Mouse (Mus musculus) embryonic facial prominence, embryonic 15.5 days (tissue): Measurements from ENCODE around the gene Exosc6. TPM values are rescaled to one million over a fixed set of nuclear protein-coding genes. Genes with fewer than 3 reads are reported as not detected.
A peak's percentile ranks its signal among the peaks of the same experiment; 100 is the strongest.
"Not testable (repeated sequence)": the region's sequence is repeated elsewhere in the genome, so short reads cannot be mapped to it uniquely, and the experiment has no call there.

Experiments used
- ATAC-seq: fragments of 200-750 bp; cut with Nextera tagmentation; 2 replicates; pipeline ENCODE4 v1.8.0; 2017; ENCODE audit warnings: low read depth, moderate TSS enrichment; ENCODE audit not compliant: insufficient number of reproducible peaks, low FRiP score, low TSS enrichment
- H3K27ac ChIP-seq: fragments of 300-500 bp; sonication (generic); replicated peaks from 2 replicates; pipeline ENCODE4 v1.5.1; 2015; ENCODE audit warnings: mild to moderate bottlenecking, inconsistent platforms
- H3K27me3 ChIP-seq: fragments of 300-500 bp; sonication (generic); 2 replicates; pipeline ENCODE4 v1.6.1; 2015; ENCODE audit warnings: inconsistent platforms
- H3K36me3 ChIP-seq: fragments of 300-500 bp; sonication (generic); 2 replicates; pipeline ENCODE4 v1.6.1; 2015; ENCODE audit warnings: mild to moderate bottlenecking, inconsistent platforms
- H3K4me1 ChIP-seq: fragments of 300-500 bp; sonication (generic); 2 replicates; pipeline ENCODE4 v1.6.1; 2015; ENCODE audit warnings: inconsistent platforms
- H3K4me2 ChIP-seq: fragments of 300-500 bp; sonication (generic); replicated peaks from 2 replicates; pipeline ENCODE4 v1.6.1; 2015; ENCODE audit warnings: mild to moderate bottlenecking, inconsistent platforms
- H3K4me3 ChIP-seq: fragments of 300-500 bp; sonication (generic); replicated peaks from 2 replicates; pipeline ENCODE4 v1.5.1; 2015; ENCODE audit warnings: mild to moderate bottlenecking, inconsistent platforms
- H3K9ac ChIP-seq: fragments of 300-500 bp; sonication (generic); 2 replicates; pipeline ENCODE4 v1.6.1; 2015; ENCODE audit warnings: inconsistent platforms
- H3K9me3 ChIP-seq: fragments of 300-500 bp; sonication (generic); replicated peaks from 2 replicates; pipeline ENCODE4 v1.6.1; 2016; ENCODE audit warnings: inconsistent platforms
- WGBS: fragments of 180-500 bp; shearing (Covaris S2); methylation state at CpG from one replicate; pipeline ENCODE4 v1.1.7; 2015; 5-methylcytosine and 5-hydroxymethylcytosine counted together
- polyA plus RNA-seq: library from polyadenylated mRNA; unstranded; fragments of >200 nt; fragmentation: Nextera tagmentation; extraction: Ambion mirVana; gene quantifications from 2 replicates; pipeline ENCODE4 v1.2.1, GENCODE M21; 2015

Exosc6 gene
- 16.4 and 17.3 TPM in 2 replicates for polyA plus RNA-seq

DNA sequence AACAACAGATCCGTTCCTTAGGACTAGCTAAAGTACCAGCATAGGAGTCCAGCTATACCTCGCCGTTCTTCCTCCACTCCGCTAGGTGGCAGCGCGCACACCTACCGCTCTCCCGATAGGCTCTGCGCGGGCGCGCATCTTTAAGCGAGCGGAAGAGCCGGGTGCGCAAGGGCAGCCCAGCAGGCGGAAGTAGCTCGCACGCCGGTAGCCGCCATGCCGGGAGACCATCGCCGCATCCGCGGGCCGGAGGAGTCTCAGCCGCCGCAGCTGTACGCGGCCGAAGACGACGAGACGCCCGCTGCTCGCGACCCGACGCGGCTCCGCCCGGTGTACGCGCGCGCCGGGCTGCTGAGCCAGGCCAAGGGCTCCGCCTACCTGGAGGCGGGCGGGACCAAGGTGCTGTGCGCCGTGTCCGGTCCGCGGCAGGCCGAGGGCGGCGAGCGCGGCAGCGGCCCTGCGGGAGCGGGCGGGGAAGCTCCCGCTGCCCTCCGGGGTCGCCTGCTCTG lies at the start of gene Exosc6:
Gene Exosc6, plus strand, starts transcription at position 182 of the 506 bp plus-strand sequence.
- Histone ChIP-seq H3K27ac (peak within 1 kb of the TSS; percentile 84), H3K4me1 (peaks cover 21% of the 10 kb centered on the region), H3K36me3 (peaks cover 49% of the 10 kb centered on the region), H3K9ac (peak within 1 kb of the TSS; percentile 85), H3K27me3 (no peaks in the 10 kb centered on the region), H3K4me3 (peak within 1 kb of the TSS; percentile 97), H3K9me3 (no peaks in the 10 kb centered on the region), H3K4me2 (peak within 1 kb of the TSS; percentile 95)
- ATAC-seq = peak; percentile 91
- WGBS = under 1% methylated on average over 64 of the region's 68 CpGs

DNA sequence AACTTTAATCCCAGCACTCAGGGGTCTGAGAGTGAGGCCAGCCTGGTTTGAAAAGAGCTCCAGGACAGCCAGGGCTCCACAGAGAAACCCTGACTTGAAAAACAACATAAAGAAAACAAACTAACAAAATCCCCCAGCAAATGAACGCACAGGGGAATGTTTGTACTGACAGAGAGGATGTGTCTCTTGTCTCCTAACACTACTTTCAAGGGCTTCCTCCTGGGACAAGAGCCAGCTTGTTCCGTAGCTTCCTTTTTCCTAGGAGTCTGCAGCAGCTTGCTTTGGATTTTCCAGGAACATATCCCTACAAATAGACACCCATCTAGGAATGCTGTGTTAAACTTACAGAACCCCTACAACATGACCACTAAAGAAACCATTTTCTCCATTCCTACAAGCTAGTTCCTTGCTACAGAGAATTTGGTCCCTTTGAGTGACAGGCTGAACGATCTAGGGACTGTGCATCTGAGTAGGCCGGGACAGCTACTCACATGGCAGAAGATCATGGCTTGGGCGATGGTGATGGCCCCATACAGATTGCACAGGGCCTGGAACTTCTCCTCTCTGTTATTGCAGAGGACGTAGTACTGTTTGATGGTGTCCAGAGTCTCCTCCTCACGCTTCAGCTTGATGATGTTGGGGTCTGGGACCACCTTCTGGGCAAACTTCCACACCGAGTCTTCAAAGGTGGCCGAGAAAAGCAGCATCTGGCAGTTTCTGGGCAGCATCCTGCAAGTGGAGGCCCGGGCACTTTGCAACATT lies 45.7 kb upstream of the Exosc6 start:
- H3K4me2 ChIP-seq, H3K27ac ChIP-seq, H3K9me3 ChIP-seq, H3K4me1 ChIP-seq, H3K4me3 ChIP-seq, ATAC-seq, H3K27me3 ChIP-seq, H3K9ac ChIP-seq: not testable (repeated sequence)
- H3K36me3 ChIP-seq = peaks cover 40% of the 10 kb centered on the region
- WGBS = 91% methylated on average over 9 of the region's 10 CpGs

DNA sequence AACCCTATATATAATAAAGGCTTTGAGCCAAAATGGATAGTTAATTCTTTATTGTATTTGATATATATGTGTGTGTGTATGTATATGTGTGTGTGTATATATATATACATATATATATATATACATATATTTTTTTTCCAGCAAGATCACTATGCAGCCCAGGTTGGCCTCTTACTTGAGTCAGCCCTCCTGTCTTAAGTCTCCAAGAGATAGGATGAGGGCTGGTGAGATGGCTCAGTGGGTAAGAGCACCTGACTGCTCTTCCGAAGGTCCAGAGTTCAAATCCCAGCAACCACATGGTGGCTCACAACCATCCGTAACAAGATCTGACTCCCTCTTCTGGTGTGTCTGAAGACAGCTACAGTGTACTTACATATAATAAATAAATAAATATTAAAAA lies 29.5 kb upstream of the Exosc6 start:
- H3K27me3 ChIP-seq, H3K9ac ChIP-seq, H3K4me3 ChIP-seq, H3K27ac ChIP-seq, H3K4me1 ChIP-seq, ATAC-seq, H3K4me2 ChIP-seq, H3K36me3 ChIP-seq, H3K9me3 ChIP-seq: not testable (repeated sequence)
- 85% methylated on average over 2 of the region's 2 CpGs for WGBS

GRCm38 (mm10) chr8:111027391-111027937 lies 28.7 kb upstream of the Exosc6 start:
- Histone ChIP-seq H3K27me3 (no peaks in the 10 kb centered on the region), H3K4me2 (peak overlapping the region; percentile 83), H3K36me3 (no peaks in the 10 kb centered on the region), H3K9ac (peak overlapping the region; percentile 46), H3K27ac (peak overlapping the region; percentile 51; the same call in 1 of the 2 replicates), H3K9me3 (no peaks in the 10 kb centered on the region), H3K4me3 (peak overlapping the region; percentile 77), H3K4me1 (peaks cover 4% of the 10 kb centered on the region; the same call in 1 of the 2 replicates)
- WGBS = under 1% methylated on average over 31 of the region's 31 CpGs
- peak; percentile 82 for ATAC-seq

DNA sequence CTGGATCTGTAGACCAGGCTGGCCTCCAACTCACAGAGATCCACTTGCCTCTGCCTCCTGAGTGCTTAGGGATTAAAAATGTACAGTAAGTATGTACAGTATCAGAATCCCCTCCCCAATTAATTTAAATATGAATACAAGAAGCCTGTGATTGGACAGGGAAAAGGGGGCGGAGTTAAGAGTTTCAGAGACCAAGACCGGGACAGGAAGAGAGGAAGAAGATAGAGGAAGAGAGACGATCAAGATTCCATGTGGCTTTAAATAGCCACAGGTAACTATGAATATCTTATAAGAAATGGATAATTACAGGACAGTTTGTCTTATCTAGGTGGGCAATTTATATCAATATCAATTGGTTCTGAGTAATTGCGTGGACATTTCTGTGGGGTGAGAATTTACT lies 26.6 kb upstream of the Exosc6 start:
- Histone ChIP-seq H3K27me3 (no peaks in the 10 kb centered on the region), H3K4me3 (no peak overlapping the region), H3K4me1 (peaks cover 12% of the 10 kb centered on the region; the same call in 1 of the 2 replicates), H3K4me2 (no peak overlapping the region), H3K36me3 (no peaks in the 10 kb centered on the region), H3K9ac (no peak overlapping the region), H3K9me3 (no peaks in the 10 kb centered on the region), H3K27ac (no peak overlapping the region)
- WGBS = 51% methylated on average over 4 of the region's 4 CpGs
- ATAC-seq = no peak

GRCm38 (mm10) chr8:111030045-111030444 lies 26.1 kb upstream of the Exosc6 start:
- Histone ChIP-seq H3K9me3 (no peaks in the 10 kb centered on the region), H3K4me2 (no peak overlapping the region), H3K27me3 (no peaks in the 10 kb centered on the region), H3K4me1 (peaks cover 16% of the 10 kb centered on the region), H3K36me3 (no peaks in the 10 kb centered on the region), H3K4me3 (no peak overlapping the region), H3K27ac (no peak overlapping the region), H3K9ac (no peak overlapping the region)
- whole genome bisulfite sequencing = 83% methylated on average over 6 of the region's 6 CpGs
- no peak for ATAC-seq

DNA sequence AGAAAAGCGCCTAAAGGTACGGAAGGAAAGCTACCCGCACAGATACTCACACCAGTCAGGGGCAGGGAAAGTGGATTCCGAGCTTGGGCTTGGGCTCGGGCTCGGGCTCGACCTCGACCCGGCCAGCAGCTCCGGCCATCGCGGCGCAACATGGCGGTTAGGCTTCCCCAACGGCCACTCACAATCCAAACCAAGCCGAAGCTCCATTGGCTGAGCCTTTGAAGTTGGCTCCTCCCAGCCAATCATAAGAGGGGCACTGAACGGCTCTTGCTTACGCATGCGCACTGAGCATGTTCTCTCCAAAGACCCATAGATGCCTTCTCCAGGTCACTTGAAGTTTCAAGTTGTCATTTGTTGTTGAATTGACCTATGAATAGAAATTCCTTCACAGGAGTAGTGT lies 24.6 kb upstream of the Exosc6 start, which contains the start of gene Ddx19b:
Gene Ddx19b, minus strand, starts transcription at position 180 of the 400 bp plus-strand sequence.
- no peak for ATAC-seq
- Histone ChIP-seq H3K9me3 (no peaks in the 10 kb centered on the region), H3K27ac (no peak within 1 kb of the TSS), H3K27me3 (no peaks in the 10 kb centered on the region), H3K4me1 (peaks cover 25% of the 10 kb centered on the region), H3K4me3 (no peak within 1 kb of the TSS), H3K9ac (no peak within 1 kb of the TSS), H3K36me3 (0 out of 2 replicates have a peak, but pooled peaks cover under 1% of the 10 kb centered on the region), H3K4me2 (no peak within 1 kb of the TSS)
- WGBS = 93% methylated on average over 19 of the region's 19 CpGs

DNA sequence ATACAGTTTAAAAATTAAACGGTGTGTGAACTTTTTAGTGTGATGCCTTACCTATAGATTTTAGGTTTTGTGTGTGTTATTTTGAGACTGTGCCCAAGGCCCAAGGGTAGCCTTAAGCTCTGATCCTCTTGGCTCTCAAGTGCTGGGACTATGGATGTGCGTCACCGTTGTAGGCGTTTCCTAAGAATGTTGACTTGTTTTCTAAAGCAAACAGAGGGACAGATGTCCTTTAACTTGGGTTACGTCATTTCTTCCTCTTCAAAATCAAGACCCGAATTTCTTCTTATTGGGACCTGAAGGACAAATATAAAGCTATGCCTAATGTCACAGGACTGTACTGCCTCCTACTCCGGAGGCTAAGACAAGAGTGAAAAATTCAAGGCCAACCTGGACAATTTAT lies 23.2 kb upstream of the Exosc6 start, which contains the start of gene Aars:
Gene Aars, plus strand, starts transcription at position 229 of the 400 bp plus-strand sequence.
- H3K27me3 ChIP-seq = no peaks in the 10 kb centered on the region
- H3K27ac ChIP-seq = peak within 1 kb of the TSS; percentile 81
- H3K4me1 ChIP-seq = peaks cover 21% of the 10 kb centered on the region
- H3K4me2 ChIP-seq = peak within 1 kb of the TSS; percentile 68
- H3K9me3 ChIP-seq = no peaks in the 10 kb centered on the region
- peak within 1 kb of the TSS; percentile 58 for H3K9ac ChIP-seq
- peaks cover 7% of the 10 kb centered on the region; the same call in 1 of the 2 replicates for H3K36me3 ChIP-seq
- no peak for ATAC-seq
- 94% methylated on average over 7 of the region's 7 CpGs for WGBS
- H3K4me3 ChIP-seq = peak within 1 kb of the TSS; percentile 83

GRCm38 (mm10) chr8:111033482-111034215 lies 22.5 kb upstream of the Exosc6 start:
- no peaks in the 10 kb centered on the region for H3K27me3 ChIP-seq
- peak overlapping the region; percentile 81 for H3K27ac ChIP-seq
- peak overlapping the region; percentile 58 for H3K9ac ChIP-seq
- H3K4me1 ChIP-seq = peaks cover 21% of the 10 kb centered on the region
- peak overlapping the region; percentile 83 for H3K4me3 ChIP-seq
- H3K4me2 ChIP-seq = peak overlapping the region; percentile 68
- no peaks in the 10 kb centered on the region for H3K9me3 ChIP-seq
- peak; percentile 95 for ATAC-seq
- H3K36me3 ChIP-seq = peaks cover 7% of the 10 kb centered on the region; the same call in 1 of the 2 replicates
- WGBS = 5% methylated on average over 37 of the region's 37 CpGs

- Histone ChIP-seq H3K4me3 (peak overlapping the region; percentile 83), H3K9me3 (no peaks in the 10 kb centered on the region), H3K27ac (peak overlapping the region; percentile 81; the same call in 1 of the 2 replicates), H3K9ac (peak overlapping the region; percentile 58), H3K4me2 (peak overlapping the region; percentile 68), H3K4me1 (peaks cover 21% of the 10 kb centered on the region), H3K36me3 (peaks cover 13% of the 10 kb centered on the region), H3K27me3 (no peaks in the 10 kb centered on the region)
- 18% methylated on average over 12 of the region's 12 CpGs for WGBS
- ATAC-seq = peak; percentile 0; the same call in 1 of the 2 replicates
These were observed 21.9 kb upstream of the Exosc6 start for GRCm38 (mm10) chr8:111034276-111034675.

GRCm38 (mm10) chr8:111036591-111036990 lies 19.5 kb upstream of the Exosc6 start:
- H3K27me3 ChIP-seq = no peaks in the 10 kb centered on the region
- WGBS = 92% methylated on average over 15 of the region's 15 CpGs
- H3K36me3 ChIP-seq = peaks cover 32% of the 10 kb centered on the region
- ATAC-seq = no peak
- no peaks in the 10 kb centered on the region for H3K9me3 ChIP-seq
- H3K4me1 ChIP-seq = peaks cover 21% of the 10 kb centered on the region
- no peak overlapping the region for H3K4me2 ChIP-seq
- H3K27ac ChIP-seq = no peak overlapping the region
- H3K4me3 ChIP-seq = no peak overlapping the region
- no peak overlapping the region for H3K9ac ChIP-seq
